Mouse (Mus musculus) limb, embryonic 14.5 days (tissue): Measurements from ENCODE around the gene Abcc12. TPM values are rescaled to one million over a fixed set of nuclear protein-coding genes. Genes with fewer than 3 reads are reported as not detected.

Source experiments
- ATAC-seq: fragments of 200-750 bp; cut with Nextera tagmentation; 2 replicates; pipeline ENCODE4 v1.8.0; 2017; ENCODE audit warnings: low read depth, moderate number of reproducible peaks, moderate TSS enrichment; ENCODE audit not compliant: low FRiP score
- DNase-seq: peaks from one replicate; pipeline ENCODE4 v3.0.0-alpha.2; 2015; ENCODE audit warnings: low spot score
- H3K27ac ChIP-seq: fragments of 300-500 bp; sonication (generic); replicated peaks from 2 replicates; pipeline ENCODE4 v1.5.1; 2014; ENCODE audit warnings: low read depth, mild to moderate bottlenecking, low read length, moderate library complexity, mixed read lengths
- H3K27me3 ChIP-seq: fragments of 300-500 bp; sonication (generic); 2 replicates; pipeline ENCODE4 v1.6.1; 2014; ENCODE audit warnings: low read length, mixed read lengths; ENCODE audit not compliant: control insufficient read depth, insufficient read depth
- H3K36me3 ChIP-seq: fragments of 300-500 bp; sonication (generic); 2 replicates; pipeline ENCODE4 v1.6.1; 2014; ENCODE audit warnings: mild to moderate bottlenecking, low read length, moderate library complexity, mixed read lengths; ENCODE audit not compliant: control insufficient read depth, insufficient read depth
- H3K4me1 ChIP-seq: fragments of 300-500 bp; sonication (generic); 2 replicates; pipeline ENCODE4 v1.6.1; 2014; ENCODE audit warnings: antibody characterized with exemption, low read length, mixed read lengths; ENCODE audit not compliant: control insufficient read depth, insufficient read depth
- H3K4me2 ChIP-seq: fragments of 300-500 bp; sonication (generic); replicated peaks from 2 replicates; pipeline ENCODE4 v1.6.1; 2014; ENCODE audit warnings: low read depth, mild to moderate bottlenecking, low read length, moderate library complexity; ENCODE audit not compliant: severe bottlenecking
- H3K4me3 ChIP-seq: fragments of 300-500 bp; sonication (generic); replicated peaks from 2 replicates; pipeline ENCODE4 v1.5.1; 2014; ENCODE audit warnings: low read length
- H3K9ac ChIP-seq: fragments of 300-500 bp; sonication (generic); 2 replicates; pipeline ENCODE4 v1.6.1; 2014; ENCODE audit warnings: mild to moderate bottlenecking, low read depth, low read length, moderate library complexity; ENCODE audit not compliant: severe bottlenecking
- H3K9me3 ChIP-seq: fragments of 300-500 bp; sonication (generic); 2 replicates; pipeline ENCODE4 v1.6.1; 2016; ENCODE audit warnings: low read length; ENCODE audit not compliant: control insufficient read depth
- POLR2A ChIP-seq: fragments of 200-500 bp; IDR thresholded peaks from 2 replicates; pipeline ENCODE4 v1.8.0; 2012; ENCODE audit warnings: inconsistent platforms, mild to moderate bottlenecking, moderate library complexity, borderline replicate concordance; ENCODE audit not compliant: insufficient read depth, insufficient read length; ENCODE audit errors: extremely low read depth
- whole genome bisulfite sequencing: fragments of 180-500 bp; shearing (Covaris S2); extraction: QIAGEN DNeasy Blood & Tissue Kit; methylation state at CpG from one replicate; pipeline ENCODE4 v1.1.7; 2014; 5-methylcytosine and 5-hydroxymethylcytosine counted together
- polyA plus RNA-seq, 2 experiments: library from polyadenylated mRNA; depleted of rRNA in 1 of 2; stranded (reverse) in 1 of 2; unstranded in 1 of 2; fragments of >200 nt; fragmentation: Nextera tagmentation in 1 of 2; extraction: Ambion mirVana in 1 of 2; gene quantifications; 2 replicates each; pipeline versions ENCODE4 v1.2.1 to v1.2.3; 2012 to 2014

The Abcc12 gene
- polyA plus RNA-seq, 2 experiments, result 0.12 to 0.78 TPM

- no peak overlapping the region for H3K27ac ChIP-seq
- WGBS, result 68% methylated on average over 7 of the region's 7 CpGs
- ATAC-seq (no peak), DNase-seq (no peak)
- TF ChIP-seq POLR2A, result no peak
- no peak overlapping the region for H3K9ac ChIP-seq
- no peaks in the 10 kb centered on the region for H3K36me3 ChIP-seq
- no peaks in the 10 kb centered on the region for H3K27me3 ChIP-seq
- no peak overlapping the region for H3K4me2 ChIP-seq
- no peaks in the 10 kb centered on the region for H3K9me3 ChIP-seq
- H3K4me1 ChIP-seq, result peaks cover 3% of the 10 kb centered on the region; the same call in 1 of the 2 replicates
- H3K4me3 ChIP-seq, result no peak overlapping the region
Measured at GRCm38 (mm10) chr8:86535068-86535560, 45.4 kb downstream of the Abcc12 start.

DNA sequence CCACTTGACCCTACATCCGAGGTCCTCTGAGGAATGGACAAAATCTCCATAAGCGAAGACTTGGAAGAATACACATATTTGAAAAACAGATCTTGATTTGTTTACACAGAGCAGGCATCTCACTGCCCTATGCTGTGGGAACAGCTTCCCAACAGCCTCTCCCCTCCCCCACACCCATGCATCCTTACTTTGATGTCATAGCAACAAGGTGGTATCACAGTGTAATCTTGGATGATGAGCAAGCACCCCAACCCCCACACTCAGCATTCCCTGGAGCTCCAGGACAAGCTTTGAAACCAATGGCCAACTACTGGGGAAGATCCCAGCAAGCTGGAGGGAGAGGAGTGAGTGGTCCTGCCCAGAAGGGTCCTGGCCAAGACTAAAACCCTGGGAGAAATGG lies 50.8 kb downstream of the Abcc12 start:
- ATAC-seq, result no peak
- H3K4me3 ChIP-seq, result no peak overlapping the region
- no peak for DNase-seq
- no peaks in the 10 kb centered on the region for H3K36me3 ChIP-seq
- no peak overlapping the region for H3K4me2 ChIP-seq
- H3K9me3 ChIP-seq, result no peaks in the 10 kb centered on the region
- WGBS, result 76% methylated on average over 2 of the region's 2 CpGs
- H3K27ac ChIP-seq, result no peak overlapping the region
- no peak for TF ChIP-seq POLR2A
- no peak overlapping the region for H3K9ac ChIP-seq
- H3K4me1 ChIP-seq, result no peaks in the 10 kb centered on the region
- no peaks in the 10 kb centered on the region for H3K27me3 ChIP-seq

DNA sequence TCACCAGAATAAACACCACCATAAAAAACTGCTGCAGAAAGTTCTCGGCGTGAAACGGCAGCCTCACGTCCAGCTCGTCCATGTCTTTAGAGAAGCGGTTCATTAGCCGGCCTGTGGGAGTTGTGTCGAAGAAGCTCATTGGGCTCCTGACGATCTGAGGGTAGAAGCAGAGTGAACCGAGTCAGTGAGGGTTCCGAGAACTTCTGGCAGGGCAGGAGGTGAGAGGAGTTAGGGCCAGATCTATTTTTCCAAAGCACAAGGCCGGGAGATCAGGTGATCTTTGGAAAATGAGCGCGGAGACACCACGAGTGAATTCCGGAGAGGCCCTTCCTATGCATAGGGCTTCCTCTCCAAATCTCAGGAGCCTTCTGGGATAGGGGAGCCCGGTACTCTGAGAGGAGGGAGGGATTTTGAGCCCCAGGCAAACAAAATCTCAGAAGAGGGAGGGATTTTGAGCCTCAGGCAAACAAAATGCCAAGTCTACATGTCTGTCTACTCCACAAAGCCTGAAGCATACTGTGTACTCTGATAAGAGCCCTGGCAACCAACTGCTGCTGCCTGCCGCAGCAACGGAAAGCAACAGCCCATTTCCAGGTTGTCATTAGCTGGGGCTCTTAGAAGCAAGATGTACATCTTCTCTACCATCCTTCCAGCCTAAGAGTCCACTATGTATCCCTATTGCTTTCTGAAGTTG lies 53.0 kb downstream of the Abcc12 start:
- WGBS, result 81% methylated on average over 19 of the region's 19 CpGs

GRCm38 (mm10) chr8:86526808-86527207 lies 53.7 kb downstream of the Abcc12 start:
- Histone ChIP-seq H3K4me2 (no peak overlapping the region), H3K4me1 (no peaks in the 10 kb centered on the region), H3K9me3 (no peaks in the 10 kb centered on the region), H3K27me3 (no peaks in the 10 kb centered on the region), H3K9ac (no peak overlapping the region), H3K36me3 (no peaks in the 10 kb centered on the region), H3K4me3 (no peak overlapping the region), H3K27ac (no peak overlapping the region)
- TF ChIP-seq POLR2A, result no peak
- no peak for DNase-seq
- no peak for ATAC-seq
- WGBS, result 82% methylated on average over 8 of the region's 8 CpGs

More for the DNA sequence above, 53.0 kb downstream of the Abcc12 start:
- H3K9me3 ChIP-seq, result no peaks in the 10 kb centered on the region
- H3K4me2 ChIP-seq, result no peak overlapping the region
- H3K9ac ChIP-seq, result no peak overlapping the region
- DNase-seq, result no peak
- no peaks in the 10 kb centered on the region for H3K4me1 ChIP-seq
- no peaks in the 10 kb centered on the region for H3K36me3 ChIP-seq
- ATAC-seq, result no peak
- no peak overlapping the region for H3K4me3 ChIP-seq
- H3K27ac ChIP-seq, result no peak overlapping the region
- H3K27me3 ChIP-seq, result no peaks in the 10 kb centered on the region
- no peak for TF ChIP-seq POLR2A

- H3K27ac ChIP-seq, result no peak overlapping the region
- ATAC-seq (no peak), DNase-seq (no peak)
- no peak overlapping the region for H3K9ac ChIP-seq
- no peaks in the 10 kb centered on the region for H3K36me3 ChIP-seq
- no peak overlapping the region for H3K4me2 ChIP-seq
- no peaks in the 10 kb centered on the region for H3K4me1 ChIP-seq
- no peaks in the 10 kb centered on the region for H3K9me3 ChIP-seq
- TF ChIP-seq POLR2A, result no peak
- H3K4me3 ChIP-seq, result no peak overlapping the region
- WGBS, result 70% methylated on average over 1 of the region's 1 CpGs
- no peaks in the 10 kb centered on the region for H3K27me3 ChIP-seq
Measured at GRCm38 (mm10) chr8:86514203-86514602, 66.3 kb downstream of the Abcc12 start.
